Mouse (Mus musculus) testis, adult 2 months (tissue): Measurements from ENCODE around the gene A430078G23Rik. TPM values are rescaled to one million over a fixed set of nuclear protein-coding genes. Genes with fewer than 3 reads are reported as not detected.

Source experiments
- H3K27ac ChIP-seq: fragments of 200-500 bp; 2 replicates; pipeline ENCODE4 v1.5.1; 2012; ENCODE audit warnings: low read depth, low read length; ENCODE audit not compliant: control insufficient read depth, insufficient read depth
- H3K27me3 ChIP-seq: fragments of 200-500 bp; 2 replicates; pipeline ENCODE4 v1.6.1; 2012; ENCODE audit warnings: mild to moderate bottlenecking, low read length, moderate library complexity; ENCODE audit not compliant: control insufficient read depth, insufficient read depth
- H3K36me3 ChIP-seq: fragments of 200-500 bp; 2 replicates; pipeline ENCODE4 v1.6.1; 2012; ENCODE audit warnings: mild to moderate bottlenecking, low read length; ENCODE audit not compliant: control insufficient read depth, insufficient read depth
- H3K4me1 ChIP-seq: fragments of 200-500 bp; 2 replicates; pipeline ENCODE4 v1.6.1; 2012; ENCODE audit warnings: low read length; ENCODE audit not compliant: control insufficient read depth, insufficient read depth
- H3K4me3 ChIP-seq: fragments of 200-500 bp; 2 replicates; pipeline ENCODE4 v1.5.1; 2012; ENCODE audit warnings: low read depth, mild to moderate bottlenecking, low read length, moderate library complexity, mixed read lengths; ENCODE audit not compliant: control insufficient read depth
- CTCF ChIP-seq: fragments of 200-500 bp; IDR thresholded peaks from 2 replicates; pipeline ENCODE4 v1.5.1; 2012; ENCODE audit warnings: low read depth, mild to moderate bottlenecking, inconsistent platforms, low read length, moderate library complexity; ENCODE audit not compliant: control insufficient read depth, insufficient read depth, insufficient replicate concordance
- POLR2A ChIP-seq: fragments of 200-500 bp; IDR thresholded peaks from 2 replicates; pipeline ENCODE4 v1.6.1; 2012; ENCODE audit warnings: low read depth, mild to moderate bottlenecking, inconsistent platforms, low read length, moderate library complexity; ENCODE audit not compliant: control insufficient read depth
- polyA plus RNA-seq: library from polyadenylated mRNA; depleted of rRNA; stranded (reverse); fragments of >200 nt; gene quantifications from 2 replicates; pipeline ENCODE4 v1.2.3, GENCODE M21; 2012

The A430078G23Rik gene
- polyA plus RNA-seq, 1 experiment, result 0.46 TPM

DNA sequence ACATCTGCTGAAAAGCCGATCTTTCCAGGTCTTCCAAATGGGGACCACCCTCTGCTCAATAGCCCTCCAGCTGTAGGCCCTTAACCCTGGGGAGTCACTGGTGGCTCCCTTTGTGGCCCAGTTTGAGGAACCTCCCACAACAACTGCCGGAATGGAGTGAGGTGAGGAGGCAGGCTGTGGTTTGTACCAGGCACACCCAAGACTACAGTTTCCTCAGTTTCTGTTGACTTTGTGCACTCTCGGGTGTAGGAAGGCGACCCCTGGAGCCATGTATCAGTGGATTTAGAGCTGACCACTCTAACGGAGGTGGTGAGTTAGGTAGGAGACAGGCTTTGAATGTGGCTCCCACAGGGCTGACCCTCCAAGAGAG lies 1.2 kb downstream of the A430078G23Rik start:
- Histone ChIP-seq H3K36me3 (no peaks in the 10 kb centered on the region), H3K4me3 (no peak overlapping the region), H3K27me3 (no peaks in the 10 kb centered on the region), H3K27ac (no peak overlapping the region), H3K4me1 (peaks cover 2% of the 10 kb centered on the region; the same call in 1 of the 2 replicates)
- TF ChIP-seq POLR2A (no peak), CTCF (no peak)

DNA sequence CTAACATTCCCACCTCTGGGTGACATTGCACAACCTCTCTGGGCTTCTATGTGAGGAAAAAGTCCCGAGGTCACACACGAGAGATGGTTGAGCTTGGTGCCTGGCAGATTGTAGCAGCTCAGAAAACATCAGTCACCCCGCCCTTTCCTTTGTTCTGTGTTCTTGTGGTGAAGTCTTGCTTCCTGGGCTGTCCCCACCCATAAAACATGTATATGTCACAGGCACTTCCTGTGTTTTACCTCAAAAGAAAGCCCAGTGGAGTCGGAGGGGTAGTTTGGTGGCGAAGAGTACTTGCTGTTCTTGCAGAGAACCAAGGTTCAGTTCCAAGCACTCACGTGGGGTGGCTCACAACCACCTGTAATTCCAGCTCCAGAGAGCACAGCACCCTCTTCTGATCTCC lies 2.4 kb downstream of the A430078G23Rik start:
- no peak for TF ChIP-seq CTCF
- TF ChIP-seq POLR2A, result no peak
- Histone ChIP-seq H3K27me3 (no peaks in the 10 kb centered on the region), H3K36me3 (no peaks in the 10 kb centered on the region), H3K27ac (no peak overlapping the region), H3K4me3 (no peak overlapping the region), H3K4me1 (peaks cover 2% of the 10 kb centered on the region; the same call in 1 of the 2 replicates)

- Histone ChIP-seq H3K27ac (no peak overlapping the region), H3K4me3 (no peak overlapping the region), H3K36me3 (no peaks in the 10 kb centered on the region), H3K27me3 (no peaks in the 10 kb centered on the region), H3K4me1 (peaks cover 2% of the 10 kb centered on the region; the same call in 1 of the 2 replicates)
- TF ChIP-seq CTCF (peak; percentile 83), POLR2A (no peak)
Observed at GRCm38 (mm10) chr8:3358060-3358459, 4.8 kb downstream of the A430078G23Rik start.

- H3K27ac ChIP-seq, result no peak overlapping the region
- TF ChIP-seq CTCF, result no peak
- H3K27me3 ChIP-seq, result no peaks in the 10 kb centered on the region
- H3K4me3 ChIP-seq, result no peak overlapping the region
- no peaks in the 10 kb centered on the region for H3K36me3 ChIP-seq
- H3K4me1 ChIP-seq, result no peaks in the 10 kb centered on the region
Observed at GRCm38 (mm10) chr8:3367086-3367485, 13.9 kb downstream of the A430078G23Rik start.

GRCm38 (mm10) chr8:3368091-3368490 lies 14.9 kb downstream of the A430078G23Rik start:
- Histone ChIP-seq H3K4me1 (no peaks in the 10 kb centered on the region), H3K4me3 (no peak overlapping the region), H3K36me3 (no peaks in the 10 kb centered on the region), H3K27me3 (no peaks in the 10 kb centered on the region), H3K27ac (no peak overlapping the region)
- TF ChIP-seq CTCF (no peak), POLR2A (no peak)

DNA sequence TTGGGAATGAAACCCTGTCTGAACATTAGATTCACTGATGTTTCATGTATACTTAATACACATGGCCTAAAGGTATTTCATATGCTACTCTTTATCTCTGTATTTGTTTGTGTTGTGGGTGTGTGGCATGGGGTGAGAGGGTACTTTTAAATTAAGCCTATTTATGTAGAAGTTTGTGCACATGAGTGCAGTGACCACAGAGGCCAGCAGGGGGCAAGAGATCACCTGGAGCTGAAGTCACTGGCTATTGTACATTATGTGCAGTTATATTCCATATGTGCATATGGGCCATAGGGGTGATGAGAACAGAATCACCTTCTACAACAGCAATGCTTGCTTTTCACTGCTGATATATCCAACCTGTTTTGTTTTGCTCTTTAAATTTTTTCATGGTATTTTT lies 22.5 kb downstream of the A430078G23Rik start:
- no peak overlapping the region for H3K27ac ChIP-seq
- peaks cover 3% of the 10 kb centered on the region; the same call in 1 of the 2 replicates for H3K4me1 ChIP-seq
- no peaks in the 10 kb centered on the region for H3K36me3 ChIP-seq
- no peaks in the 10 kb centered on the region for H3K27me3 ChIP-seq
- no peak overlapping the region; the same call in 1 of the 2 replicates for H3K4me3 ChIP-seq
- TF ChIP-seq POLR2A, result no peak
- TF ChIP-seq CTCF, result peak; percentile 9; the same call in 1 of the 2 replicates

GRCm38 (mm10) chr8:3376641-3377274 lies 23.5 kb downstream of the A430078G23Rik start:
- Histone ChIP-seq H3K4me1 (peaks cover 3% of the 10 kb centered on the region; the same call in 1 of the 2 replicates), H3K36me3 (no peaks in the 10 kb centered on the region), H3K27ac (no peak overlapping the region), H3K4me3 (no peak overlapping the region), H3K27me3 (no peaks in the 10 kb centered on the region)
- TF ChIP-seq CTCF, result no peak
- TF ChIP-seq POLR2A, result no peak
